Mouse (Mus musculus) intestine, postnatal 0 days (tissue): Measurements from ENCODE around the gene Tnik. TPM values are rescaled to one million over a fixed set of nuclear protein-coding genes. Genes with fewer than 3 reads are reported as not detected.

Source experiments
- ATAC-seq: fragments of 200-750 bp; cut with Nextera tagmentation; 2 replicates; pipeline ENCODE4 v1.8.0; 2017; ENCODE audit warnings: mild to moderate bottlenecking, moderate TSS enrichment, moderate library complexity
- H3K27ac ChIP-seq: fragments of 300-500 bp; sonication (generic); 2 replicates; pipeline ENCODE4 v1.5.1; 2014; ENCODE audit warnings: mild to moderate bottlenecking, low read depth, low read length, moderate library complexity
- H3K27me3 ChIP-seq: fragments of 300-500 bp; sonication (generic); replicated peaks from 2 replicates; pipeline ENCODE4 v1.6.1; 2014; ENCODE audit warnings: low read length, mixed read lengths; ENCODE audit not compliant: control insufficient read depth, insufficient read depth
- H3K36me3 ChIP-seq: fragments of 300-500 bp; sonication (generic); 2 replicates; pipeline ENCODE4 v1.6.1; 2014; ENCODE audit warnings: mild to moderate bottlenecking, moderate library complexity; ENCODE audit not compliant: control insufficient read depth, insufficient read depth
- H3K4me1 ChIP-seq: fragments of 300-500 bp; sonication (generic); replicated peaks from 2 replicates; pipeline ENCODE4 v1.6.1; 2014; ENCODE audit warnings: antibody characterized with exemption, low read length, mixed read lengths; ENCODE audit not compliant: control insufficient read depth, insufficient read depth
- H3K4me2 ChIP-seq: fragments of 300-500 bp; sonication (generic); replicated peaks from 2 replicates; pipeline ENCODE4 v1.6.1; 2014; ENCODE audit warnings: low read depth, mild to moderate bottlenecking, moderate library complexity
- H3K4me3 ChIP-seq: fragments of 300-500 bp; sonication (generic); 2 replicates; pipeline ENCODE4 v1.5.1; 2014; ENCODE audit warnings: low read depth, low read length
- H3K9ac ChIP-seq: fragments of 300-500 bp; sonication (generic); 2 replicates; pipeline ENCODE4 v1.6.1; 2014; ENCODE audit warnings: mild to moderate bottlenecking, low read depth, low read length
- H3K9me3 ChIP-seq: fragments of 300-500 bp; sonication (generic); 2 replicates; pipeline ENCODE4 v1.6.1; 2016; ENCODE audit warnings: mixed run types; ENCODE audit not compliant: control insufficient read depth
- CTCF ChIP-seq: sonication (generic); IDR thresholded peaks from 2 replicates; pipeline ENCODE4 v1.5.1; 2016; ENCODE audit warnings: low read depth, mild to moderate bottlenecking, control low read depth, antibody characterized with exemption, moderate library complexity
- WGBS: fragments of 180-500 bp; shearing (Covaris S2); extraction: QIAGEN DNeasy Blood & Tissue Kit; methylation state at CpG from one replicate; pipeline ENCODE4 v1.1.7; 2014; 5-methylcytosine and 5-hydroxymethylcytosine counted together
- polyA plus RNA-seq: library from polyadenylated mRNA; unstranded; fragments of >200 nt; fragmentation: Nextera tagmentation; extraction: Ambion mirVana; gene quantifications from 2 replicates; pipeline ENCODE4 v1.2.1, GENCODE M21; 2015

Gene Tnik
- polyA plus RNA-seq, 1 experiment from 2014 or later, result 7.9 TPM

- Histone ChIP-seq H3K4me2 (no peak overlapping the region), H3K36me3 (no peaks in the 10 kb centered on the region), H3K27me3 (no peaks in the 10 kb centered on the region), H3K27ac (no peak overlapping the region), H3K4me3 (no peak overlapping the region), H3K9ac (no peak overlapping the region), H3K4me1 (no peaks in the 10 kb centered on the region), H3K9me3 (no peaks in the 10 kb centered on the region)
- WGBS, result 93% methylated on average over 3 of the region's 3 CpGs
- TF ChIP-seq CTCF, result no peak
- ATAC-seq, result no peak
Observed at GRCm38 (mm10) chr3:28497503-28497857, 234.5 kb downstream of the Tnik start.

DNA sequence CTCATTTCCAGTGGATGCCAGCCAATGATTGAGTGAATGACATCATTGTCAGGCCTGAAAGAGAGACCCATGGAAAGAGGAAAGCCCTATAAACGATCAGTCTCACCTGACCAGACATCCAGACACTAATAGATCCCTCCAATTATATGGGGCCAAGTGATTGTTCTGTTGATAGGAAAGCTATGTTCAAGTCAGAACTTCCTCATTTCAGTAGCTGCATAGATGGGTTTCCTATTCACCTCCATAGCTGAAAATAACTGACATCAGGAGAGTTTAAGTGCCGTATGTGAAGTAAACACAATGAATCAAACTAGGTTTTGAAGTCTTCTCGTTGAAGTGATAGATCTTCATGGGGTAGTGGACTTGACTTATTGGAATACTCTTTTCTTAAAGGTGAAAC is 239.7 kb downstream of the Tnik start:
- 70% methylated on average over 3 of the region's 3 CpGs for WGBS
- Histone ChIP-seq H3K4me3 (no peak overlapping the region), H3K9me3 (no peaks in the 10 kb centered on the region), H3K36me3 (peaks cover 3% of the 10 kb centered on the region; the same call in 1 of the 2 replicates), H3K9ac (no peak overlapping the region), H3K4me2 (no peak overlapping the region), H3K27ac (no peak overlapping the region), H3K4me1 (no peaks in the 10 kb centered on the region), H3K27me3 (no peaks in the 10 kb centered on the region)
- ATAC-seq, result no peak
- TF ChIP-seq CTCF, result no peak

DNA sequence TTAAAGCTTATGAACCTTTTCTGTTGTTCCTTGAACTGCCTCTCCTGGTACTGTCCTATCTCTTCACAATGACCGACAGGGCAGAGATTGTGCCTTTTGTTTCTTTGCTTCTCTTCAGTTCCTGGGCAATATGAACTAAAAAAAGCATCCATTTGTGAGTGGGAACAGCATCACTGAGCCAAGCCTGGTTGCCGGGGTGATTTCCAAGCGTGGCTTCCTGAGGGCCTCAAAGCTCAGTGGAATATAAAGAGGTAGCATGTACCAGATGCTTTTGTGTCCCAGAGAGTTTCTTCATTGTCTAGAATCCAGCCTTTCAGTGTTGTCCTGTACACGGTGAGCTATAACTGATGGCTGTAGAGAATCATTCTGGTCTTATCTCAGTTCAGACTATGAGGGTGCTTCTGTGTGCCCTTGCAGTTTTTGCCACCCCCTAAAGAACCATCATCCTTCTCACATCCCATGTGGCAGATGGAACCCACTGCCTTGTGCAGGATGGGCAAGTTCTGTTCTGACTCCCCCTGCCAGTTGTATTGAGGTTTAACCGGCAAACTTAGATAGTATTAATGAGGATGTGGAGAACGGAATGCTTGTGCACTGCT is 246.4 kb downstream of the Tnik start:
- Histone ChIP-seq H3K4me3 (no peak overlapping the region), H3K9ac (no peak overlapping the region), H3K9me3 (no peaks in the 10 kb centered on the region), H3K4me1 (no peaks in the 10 kb centered on the region), H3K27ac (no peak overlapping the region), H3K4me2 (no peak overlapping the region), H3K36me3 (peaks cover 3% of the 10 kb centered on the region; the same call in 1 of the 2 replicates), H3K27me3 (no peaks in the 10 kb centered on the region)
- 82% methylated on average over 6 of the region's 6 CpGs for WGBS
- TF ChIP-seq CTCF, result no peak
- ATAC-seq, result no peak

- Histone ChIP-seq H3K4me2 (no peak overlapping the region), H3K4me1 (no peaks in the 10 kb centered on the region; the same call in none of the 2 replicates), H3K27ac (no peak overlapping the region), H3K27me3 (no peaks in the 10 kb centered on the region), H3K9ac (no peak overlapping the region), H3K9me3 (no peaks in the 10 kb centered on the region), H3K36me3 (no peaks in the 10 kb centered on the region), H3K4me3 (no peak overlapping the region)
- WGBS, result 53% methylated on average over 6 of the region's 6 CpGs
- TF ChIP-seq CTCF, result no peak
- peak; percentile 28; the same call in 1 of the 2 replicates for ATAC-seq
Observed at GRCm38 (mm10) chr3:28523004-28523482, 260.0 kb downstream of the Tnik start.

- H3K9ac ChIP-seq, result no peak overlapping the region
- ATAC-seq, result no peak
- WGBS, result 32% methylated on average over 4 of the region's 4 CpGs
- no peak overlapping the region for H3K27ac ChIP-seq
- no peak overlapping the region for H3K4me2 ChIP-seq
- no peak for TF ChIP-seq CTCF
- no peak overlapping the region for H3K4me3 ChIP-seq
- no peaks in the 10 kb centered on the region for H3K9me3 ChIP-seq
- no peaks in the 10 kb centered on the region for H3K36me3 ChIP-seq
- H3K4me1 ChIP-seq, result no peaks in the 10 kb centered on the region; the same call in none of the 2 replicates
- H3K27me3 ChIP-seq, result no peaks in the 10 kb centered on the region
Observed at GRCm38 (mm10) chr3:28523541-28524165, 260.6 kb downstream of the Tnik start.

GRCm38 (mm10) chr3:28524562-28524961 is 261.5 kb downstream of the Tnik start:
- WGBS, result 80% methylated on average over 3 of the region's 3 CpGs
- H3K4me1 ChIP-seq, result no peaks in the 10 kb centered on the region; the same call in none of the 2 replicates

More at GRCm38 (mm10) chr3:28524562-28524961, 261.5 kb downstream of the Tnik start:
- ATAC-seq, result no peak
- no peak for TF ChIP-seq CTCF
- Histone ChIP-seq H3K9me3 (no peaks in the 10 kb centered on the region), H3K9ac (no peak overlapping the region), H3K4me2 (no peak overlapping the region), H3K4me3 (no peak overlapping the region), H3K27me3 (no peaks in the 10 kb centered on the region), H3K36me3 (no peaks in the 10 kb centered on the region), H3K27ac (no peak overlapping the region)
